Mouse (Mus musculus) MEL (cell line): Measurements from ENCODE around the gene Rps26.

ENCODE experiments used
- CHD1 ChIP-seq: IDR thresholded peaks from 2 replicates; pipeline ENCODE4 v1.6.1; 2012; ENCODE audit warnings: low read depth, mild to moderate bottlenecking, inconsistent platforms, low read length, improper control_type of control experiment
- CTCF ChIP-seq, 3 experiments: IDR thresholded peaks in 2 of 3; conservative IDR thresholded peaks in 1 of 3; 2 replicates each; pipeline ENCODE4 v1.5.1; 2011 to 2012; ENCODE audit warnings: low read length in 3 of 3, low read depth in 2 of 3, mild to moderate bottlenecking in 2 of 3, improper control_type of control experiment in 1 of 3, inconsistent platforms in 1 of 3, mixed read lengths in 1 of 3, moderate library complexity in 1 of 3; ENCODE audit not compliant: control insufficient read depth in 1 of 3, insufficient read depth in 1 of 3, poor library complexity in 1 of 3, severe bottlenecking in 1 of 3
- E2F4 ChIP-seq: IDR thresholded peaks from 2 replicates; pipeline ENCODE4 v1.6.1; 2011; ENCODE audit warnings: low read depth, low read length, improper control_type of control experiment, borderline replicate concordance
- MAX ChIP-seq: IDR thresholded peaks from 2 replicates; pipeline ENCODE4 v1.6.1; 2011; ENCODE audit warnings: low read length, improper control_type of control experiment
- USF1 ChIP-seq: IDR thresholded peaks from 2 replicates; pipeline ENCODE4 v1.6.1; 2014; ENCODE audit warnings: low read depth, mild to moderate bottlenecking, inconsistent platforms, low read length, improper control_type of control experiment, moderate library complexity

GRCm38 (mm10) chr10:128665806-128666205 lies 39.3 kb upstream of the Rps26 start:
- TF ChIP-seq CTCF (IDR thresholded peaks at IDR 0.05 in 2 of 3, conservative IDR thresholded peaks at IDR 0.05 in 1 of 3; ENCODE audit: control insufficient read depth in 1 of 3, insufficient read depth in 1 of 3, low read depth in 2 of 3, low read length in 3 of 3, poor library complexity in 1 of 3, severe bottlenecking in 1 of 3), result no peak
- TF ChIP-seq USF1, result no peak
- no peak for TF ChIP-seq E2F4
- no peak for TF ChIP-seq MAX
- no peak for TF ChIP-seq CHD1
